Comparison of ENCODE assay signal across 21 mouse cellular contexts in the genomic region with DNA sequence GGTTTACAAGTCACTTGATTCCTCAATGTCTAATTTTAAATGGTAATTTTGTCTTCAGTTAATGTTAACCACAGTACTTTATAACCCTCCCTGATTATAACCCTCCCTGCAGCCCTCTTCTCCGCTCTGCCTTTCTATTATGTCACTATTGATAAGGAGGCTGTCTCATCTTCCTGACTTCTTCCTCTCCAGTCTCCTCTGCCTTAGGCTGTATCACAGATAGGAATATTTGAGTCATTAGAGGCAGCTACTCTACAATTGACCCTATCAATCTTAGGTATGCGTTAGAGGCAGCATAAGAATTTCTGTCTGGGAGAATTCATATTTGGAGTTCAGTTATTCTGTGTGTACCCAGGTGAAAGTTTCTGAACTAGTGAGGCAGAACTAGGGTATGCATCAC.
DNase-seq lines count a peak whose midpoint lies in the region; ATAC-seq and TF ChIP-seq lines count a peak whose summit lies in the region.
"Had no signal": no experiment of that assay in that cellular context is flagged by ENCODE, and none has a peak within 500 bp of the region (broad histone marks: within the 10 kb centered on the region; RNA-seq: fewer than 3 reads in every experiment).

No protein-coding gene starts in this region.

- H3K9ac ChIP-seq in hindbrain, embryonic 13.5 days = no peak overlapping the region
- H3K9ac ChIP-seq in hindbrain, embryonic 12.5 days = no peak overlapping the region
- no peak overlapping the region for H3K9ac ChIP-seq in hindbrain, embryonic 14.5 days
- no peak overlapping the region for H3K9ac ChIP-seq in hindbrain, postnatal 0 days (replicated peaks; ENCODE audit: low read length)
- H3K9ac ChIP-seq in midbrain, postnatal 0 days (replicated peaks; ENCODE audit: low read length, poor library complexity, severe bottlenecking) = no peak overlapping the region

- H3K4me2 ChIP-seq in hindbrain, embryonic 13.5 days = no peak overlapping the region
- H3K4me2 ChIP-seq in hindbrain, embryonic 12.5 days (replicated peaks) = no peak overlapping the region
- no peak overlapping the region for H3K4me2 ChIP-seq in hindbrain, embryonic 14.5 days (replicated peaks)
- H3K4me2 ChIP-seq in hindbrain, postnatal 0 days (ENCODE audit: low read depth, low read length) = no peak overlapping the region
- no peak overlapping the region for H3K4me2 ChIP-seq in midbrain, postnatal 0 days (ENCODE audit: low read depth, low read length, poor library complexity, severe bottlenecking)

- no peaks in the 10 kb centered on the region for H3K9me3 ChIP-seq in hindbrain, embryonic 13.5 days
- H3K9me3 ChIP-seq in hindbrain, embryonic 12.5 days (replicated peaks) = no peaks in the 10 kb centered on the region
- H3K9me3 ChIP-seq in hindbrain, embryonic 14.5 days (ENCODE audit: control insufficient read depth, low read length) = no peaks in the 10 kb centered on the region
- H3K9me3 ChIP-seq in hindbrain, postnatal 0 days (ENCODE audit: low read length) = no peaks in the 10 kb centered on the region
- H3K9me3 ChIP-seq in midbrain, postnatal 0 days (ENCODE audit: low read length) = no peaks in the 10 kb centered on the region
- no peaks in the 10 kb centered on the region for H3K9me3 ChIP-seq in midbrain, embryonic 10.5 days (replicated peaks)

- no peak for DNase-seq in hindbrain, embryonic 14.5 days (ENCODE audit: low spot score)
- no peak for DNase-seq in hindbrain, postnatal 0 days (ENCODE audit: low spot score)
- DNase-seq in midbrain, postnatal 0 days (ENCODE audit: low spot score) = no peak
- DNase-seq in midbrain, embryonic 10.5 days (ENCODE audit: low spot score) = no peak
- DNase-seq: adrenal gland, adult 2 months; adrenal gland, adult 8-10 months; adrenal gland, postnatal 10 days; adrenal gland, postnatal 14 days; adrenal gland, postnatal 25 days; adrenal gland, postnatal 36 days; B cell, adult 2 months; cerebellum, adult 11 months; cerebellum, adult 11-12 months; cerebellum, adult 18-20 months had no signal

- ATAC-seq in hindbrain, embryonic 13.5 days (ENCODE audit: low FRiP score) = 0 out of 2 replicates have a peak, but pooled peaks have one; percentile 28
- ATAC-seq in hindbrain, embryonic 12.5 days (ENCODE audit: low FRiP score) = no peak
- ATAC-seq in hindbrain, embryonic 14.5 days (ENCODE audit: low FRiP score) = peak; percentile 55; the same call in 1 of the 2 replicates
- ATAC-seq in hindbrain, postnatal 0 days = no peak
- ATAC-seq in midbrain, postnatal 0 days (ENCODE audit: low FRiP score) = peak; percentile 56
- ATAC-seq: activated CD4-positive, CD25-positive, alpha-beta regulatory T cell, adult 4 months; CD4-positive, CD25-positive, alpha-beta regulatory T cell, adult 4 months; Patski had no signal

- no peak overlapping the region for H3K4me3 ChIP-seq in hindbrain, embryonic 13.5 days
- H3K4me3 ChIP-seq in hindbrain, embryonic 12.5 days = no peak overlapping the region
- no peak overlapping the region for H3K4me3 ChIP-seq in hindbrain, embryonic 14.5 days (replicated peaks; ENCODE audit: low read length)
- no peak overlapping the region for H3K4me3 ChIP-seq in hindbrain, postnatal 0 days (ENCODE audit: low read length)
- H3K4me3 ChIP-seq in midbrain, postnatal 0 days (ENCODE audit: low read depth, low read length) = no peak overlapping the region
- no peak overlapping the region for H3K4me3 ChIP-seq in midbrain, embryonic 10.5 days

- 87% methylated on average over 2 of the region's 2 CpGs for WGBS in hindbrain, embryonic 13.5 days
- 91% methylated on average over 2 of the region's 2 CpGs for WGBS in hindbrain, embryonic 12.5 days
- 85% methylated on average over 2 of the region's 2 CpGs for WGBS in hindbrain, embryonic 14.5 days
- 90% methylated on average over 2 of the region's 2 CpGs for WGBS in hindbrain, postnatal 0 days
- 82% methylated on average over 2 of the region's 2 CpGs for WGBS in midbrain, postnatal 0 days
- 95% methylated on average over 2 of the region's 2 CpGs for WGBS in midbrain, embryonic 10.5 days

- no peaks in the 10 kb centered on the region for H3K27me3 ChIP-seq in hindbrain, embryonic 13.5 days
- no peaks in the 10 kb centered on the region for H3K27me3 ChIP-seq in hindbrain, embryonic 12.5 days
- H3K27me3 ChIP-seq in hindbrain, embryonic 14.5 days (ENCODE audit: control insufficient read depth, insufficient read depth, low read length) = no peaks in the 10 kb centered on the region
- H3K27me3 ChIP-seq in hindbrain, postnatal 0 days (ENCODE audit: insufficient read depth, low read length) = no peaks in the 10 kb centered on the region
- no peaks in the 10 kb centered on the region for H3K27me3 ChIP-seq in midbrain, postnatal 0 days (ENCODE audit: insufficient read depth, low read length)
- no peaks in the 10 kb centered on the region for H3K27me3 ChIP-seq in midbrain, embryonic 10.5 days (ENCODE audit: low read depth, poor library complexity, severe bottlenecking)
- H3K27me3 ChIP-seq: CH12.LX, Patski had no signal

- no peak overlapping the region for H3K27ac ChIP-seq in hindbrain, embryonic 13.5 days
- H3K27ac ChIP-seq in hindbrain, embryonic 12.5 days = no peak overlapping the region
- H3K27ac ChIP-seq in hindbrain, embryonic 14.5 days = no peak overlapping the region
- no peak overlapping the region for H3K27ac ChIP-seq in hindbrain, postnatal 0 days
- H3K27ac ChIP-seq in midbrain, postnatal 0 days (ENCODE audit: low read depth, low read length) = no peak overlapping the region
- H3K27ac ChIP-seq in midbrain, embryonic 10.5 days (replicated peaks) = no peak overlapping the region

- TF ChIP-seq CTCF in hindbrain, postnatal 0 days (IDR thresholded peaks at IDR 0.05; ENCODE audit: low read depth) = no peak
- no peak for TF ChIP-seq CTCF in midbrain, postnatal 0 days (IDR thresholded peaks at IDR 0.05)

- H3K4me1 ChIP-seq in hindbrain, embryonic 13.5 days (replicated peaks) = no peaks in the 10 kb centered on the region
- H3K4me1 ChIP-seq in hindbrain, embryonic 12.5 days = no peaks in the 10 kb centered on the region
- no peaks in the 10 kb centered on the region for H3K4me1 ChIP-seq in hindbrain, embryonic 14.5 days (replicated peaks; ENCODE audit: control insufficient read depth, insufficient read depth, low read length)
- no peaks in the 10 kb centered on the region for H3K4me1 ChIP-seq in hindbrain, postnatal 0 days (ENCODE audit: insufficient read depth, low read length)
- no peaks in the 10 kb centered on the region for H3K4me1 ChIP-seq in midbrain, postnatal 0 days (ENCODE audit: insufficient read depth, low read length)
- no peaks in the 10 kb centered on the region for H3K4me1 ChIP-seq in midbrain, embryonic 10.5 days

- no peaks in the 10 kb centered on the region for H3K36me3 ChIP-seq in hindbrain, embryonic 13.5 days
- H3K36me3 ChIP-seq in hindbrain, embryonic 12.5 days = no peaks in the 10 kb centered on the region
- H3K36me3 ChIP-seq in hindbrain, embryonic 14.5 days (replicated peaks; ENCODE audit: control insufficient read depth, insufficient read depth) = no peaks in the 10 kb centered on the region
- no peaks in the 10 kb centered on the region for H3K36me3 ChIP-seq in hindbrain, postnatal 0 days (ENCODE audit: insufficient read depth, low read length)
- no peaks in the 10 kb centered on the region for H3K36me3 ChIP-seq in midbrain, postnatal 0 days (ENCODE audit: insufficient read depth, low read length)
- H3K36me3 ChIP-seq in midbrain, embryonic 10.5 days = no peaks in the 10 kb centered on the region
- H3K36me3 ChIP-seq: G1E had no signal

Comparison
In these comparisons a context has a peak if more than half of its experiments do, and no peak if none do; other contexts are left out.
1. ATAC-seq: peak in hindbrain, embryonic 13.5 days (single experiment), hindbrain, embryonic 14.5 days (single experiment) and midbrain, postnatal 0 days (single experiment); none in hindbrain, embryonic 12.5 days (single experiment) and hindbrain, postnatal 0 days (single experiment).